ENCODE assay signal across 15 mouse cellular contexts in genomic region chr14:69536539-69536938, GRCm38 (mm10). TPM values are rescaled to one million over a fixed set of nuclear protein-coding genes. Genes with fewer than 3 reads are reported as not detected.
"Had no signal": no experiment of that assay in that cellular context is flagged by ENCODE, and none has a peak within 500 bp of the region (broad histone marks: within the 10 kb centered on the region; RNA-seq: fewer than 3 reads in every experiment).

No protein-coding gene starts in this region.

RNA-seq across cellular contexts. Expression of gene Gm27179, which starts 24.2 kb away (rescaled TPM):
- total RNA-seq: layer of hippocampus, adult 2 months; left cerebral cortex, adult 18-20 months; left cerebral cortex, postnatal 25 days had no signal
- polyA plus RNA-seq: intestine, embryonic 14.5 days; kidney, postnatal 0 days; limb, embryonic 10.5 days; limb, embryonic 13.5 days; lung, postnatal 0 days; macrophage; midbrain, embryonic 12.5 days; midbrain, embryonic 15.5 days; neural tube, embryonic 12.5 days; neural tube, embryonic 15.5 days; urinary bladder, adult 2 months had no signal

RNA-seq across cellular contexts. Expression of gene Gm16867, which starts 33.4 kb away (rescaled TPM):
- polyA plus RNA-seq: intestine, embryonic 14.5 days; limb, embryonic 10.5 days; lung, postnatal 0 days; midbrain, embryonic 12.5 days; midbrain, embryonic 15.5 days; neural tube, embryonic 12.5 days; neural tube, embryonic 15.5 days; stomach, embryonic 16.5 days; urinary bladder, adult 2 months had no signal
